Mouse (Mus musculus): ENCODE measurements around the gene Lbp. TPM values are rescaled to one million over a fixed set of nuclear protein-coding genes. Genes with fewer than 3 reads are reported as not detected.

Gene Lbp
- polyA plus RNA-seq, 1 experiment from 2014 or later = 0.53 TPM

DNA sequence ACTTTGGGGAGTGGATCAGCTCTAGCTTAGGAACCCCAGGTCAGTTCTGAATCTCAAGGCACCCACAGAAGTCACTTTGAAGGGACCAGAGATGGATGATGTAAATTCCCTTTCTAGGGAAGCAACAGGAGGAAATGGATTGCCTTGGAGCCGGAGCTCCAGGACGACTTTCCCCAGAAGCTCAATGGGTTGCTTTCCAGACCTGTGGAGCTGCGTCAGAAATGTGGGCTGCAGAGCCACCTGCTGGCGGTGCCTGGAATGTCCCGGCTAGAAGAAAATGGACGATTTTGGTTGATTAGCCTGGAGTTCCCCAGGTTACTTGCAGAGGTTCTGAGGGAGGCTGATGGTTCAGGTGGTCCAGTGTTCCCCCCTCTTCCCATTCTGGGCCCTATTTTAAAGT is 41.6 kb downstream of the Lbp start:
- Histone ChIP-seq H3K4me1 (peaks cover 6% of the 10 kb centered on the region), H3K9me3 (replicated peaks) (no peaks in the 10 kb centered on the region), H3K4me3 (no peak overlapping the region), H3K27ac (no peak overlapping the region), H3K9ac (no peak overlapping the region), H3K36me3 (ENCODE audit: poor library complexity, severe bottlenecking) (peaks cover 16% of the 10 kb centered on the region), H3K4me2 (no peak overlapping the region), H3K27me3 (no peaks in the 10 kb centered on the region)
- 0 out of 2 replicates have a peak, but pooled peaks have one; percentile 38 for ATAC-seq
- WGBS = 4% methylated on average over 6 of the region's 6 CpGs

DNA sequence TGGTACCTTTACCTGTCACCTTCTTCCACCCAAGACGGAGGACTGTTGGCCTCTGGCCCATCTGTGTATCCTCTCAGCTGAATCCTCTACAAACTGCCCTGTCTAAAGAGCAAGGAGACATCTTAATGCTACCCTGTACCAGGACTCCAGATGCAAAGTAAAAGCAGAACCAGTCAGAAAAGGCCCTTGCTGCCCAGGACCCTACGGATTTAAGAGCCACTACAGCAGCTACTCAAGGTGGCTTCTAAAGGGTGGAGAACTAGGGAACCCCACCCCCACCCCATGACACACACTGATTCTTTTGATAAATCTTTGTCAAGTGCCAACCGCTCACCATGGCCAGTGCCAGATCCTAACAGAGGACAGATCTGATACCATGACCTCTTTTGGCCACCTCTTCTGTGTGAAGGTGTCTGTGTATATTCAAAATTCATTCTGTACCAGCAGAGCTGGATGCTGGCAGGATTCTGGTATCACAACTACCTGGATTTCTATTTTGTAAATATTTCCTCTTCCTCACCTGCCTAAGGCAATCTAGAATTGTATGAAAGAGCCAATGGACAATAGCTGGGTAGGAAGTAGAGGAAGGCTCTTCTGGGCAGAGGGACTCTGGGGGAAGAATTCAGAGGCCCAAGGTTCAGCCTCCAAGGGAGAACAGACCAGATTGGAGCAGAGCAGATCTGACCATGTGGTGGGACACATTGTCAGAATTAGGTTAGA is 46.7 kb downstream of the Lbp start:
- no peaks in the 10 kb centered on the region for H3K27me3 ChIP-seq
- H3K4me2 ChIP-seq = no peak overlapping the region
- no peaks in the 10 kb centered on the region for H3K9me3 ChIP-seq (replicated peaks)
- ATAC-seq = no peak
- no peak overlapping the region for H3K9ac ChIP-seq
- H3K4me1 ChIP-seq = no peaks in the 10 kb centered on the region
- H3K27ac ChIP-seq = no peak overlapping the region
- no peak overlapping the region for H3K4me3 ChIP-seq
- H3K36me3 ChIP-seq (ENCODE audit: poor library complexity, severe bottlenecking) = peaks cover 67% of the 10 kb centered on the region
- WGBS = 77% methylated on average over 3 of the region's 3 CpGs

DNA sequence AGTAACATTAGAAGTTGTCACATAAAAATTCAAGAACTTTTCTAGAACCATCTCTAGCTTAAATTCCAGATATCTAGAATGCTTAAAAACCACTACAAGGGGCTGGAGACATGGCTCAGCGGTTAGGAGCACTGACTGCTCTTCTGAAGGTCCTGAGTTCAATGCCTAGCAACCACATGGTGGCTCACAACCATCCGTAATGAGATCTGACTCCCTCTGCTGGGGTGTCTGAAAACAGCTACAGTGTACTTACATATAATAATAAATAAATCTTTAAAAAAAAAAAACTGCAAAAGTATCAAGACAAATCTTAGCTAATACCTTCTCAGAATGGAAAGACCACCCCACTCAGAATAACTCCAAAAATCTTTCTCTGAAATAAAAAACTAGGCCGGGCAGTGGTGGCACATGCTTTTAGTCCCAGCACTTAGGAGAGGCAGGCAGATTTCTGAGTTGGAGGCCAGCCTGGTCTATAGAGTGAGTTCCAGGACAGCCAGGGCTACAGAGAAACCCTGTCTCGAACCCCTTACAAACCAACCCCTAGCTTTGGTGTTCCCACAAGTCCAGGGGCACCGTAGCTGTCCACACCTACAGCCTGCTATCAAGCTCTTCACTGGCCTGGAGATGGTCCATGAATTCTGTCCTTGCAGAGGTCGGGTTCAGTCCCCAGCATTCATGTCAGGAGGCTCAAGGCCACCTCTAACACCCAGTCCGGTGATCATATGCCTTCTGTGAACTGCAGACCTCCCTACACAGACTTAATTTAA is 48.2 kb downstream of the Lbp start:
- peaks cover 82% of the 10 kb centered on the region for H3K36me3 ChIP-seq (ENCODE audit: poor library complexity, severe bottlenecking)
- 82% methylated on average over 7 of the region's 7 CpGs for WGBS
- no peak overlapping the region for H3K4me2 ChIP-seq

DNA sequence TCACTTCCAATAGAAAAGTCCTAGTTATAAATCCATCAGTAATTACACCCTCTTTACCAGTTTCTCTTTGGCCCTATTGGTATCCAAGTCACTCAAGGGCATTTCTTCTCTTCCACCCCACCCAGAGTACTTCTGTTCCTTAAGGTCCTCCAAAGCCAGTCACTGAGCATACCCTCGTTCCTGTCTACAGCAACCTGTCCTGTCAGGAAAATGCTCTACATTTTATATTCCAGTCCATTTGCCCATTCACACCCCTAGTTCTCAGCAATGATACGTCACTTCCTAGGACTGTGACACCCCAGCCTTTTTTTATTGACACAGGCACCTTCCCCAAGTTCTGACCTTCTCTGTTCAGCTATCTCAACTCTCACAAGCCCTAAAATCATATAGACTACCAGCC is 48.9 kb downstream of the Lbp start:
- H3K9me3 ChIP-seq (replicated peaks) = no peaks in the 10 kb centered on the region
- no peak overlapping the region for H3K9ac ChIP-seq
- peaks cover 89% of the 10 kb centered on the region for H3K36me3 ChIP-seq (ENCODE audit: poor library complexity, severe bottlenecking)
- H3K4me1 ChIP-seq = peaks cover 22% of the 10 kb centered on the region
- H3K27ac ChIP-seq = no peak overlapping the region
- 90% methylated on average over 2 of the region's 2 CpGs for WGBS
- H3K4me3 ChIP-seq = no peak overlapping the region
- no peak overlapping the region for H3K4me2 ChIP-seq
- H3K27me3 ChIP-seq = no peaks in the 10 kb centered on the region
- ATAC-seq = no peak

More for the DNA sequence above, 48.2 kb downstream of the Lbp start:
- Histone ChIP-seq H3K27ac (no peak overlapping the region), H3K27me3 (no peaks in the 10 kb centered on the region), H3K9ac (no peak overlapping the region), H3K9me3 (replicated peaks) (no peaks in the 10 kb centered on the region), H3K4me1 (peaks cover 14% of the 10 kb centered on the region), H3K4me3 (no peak overlapping the region)
- no peak for ATAC-seq

DNA sequence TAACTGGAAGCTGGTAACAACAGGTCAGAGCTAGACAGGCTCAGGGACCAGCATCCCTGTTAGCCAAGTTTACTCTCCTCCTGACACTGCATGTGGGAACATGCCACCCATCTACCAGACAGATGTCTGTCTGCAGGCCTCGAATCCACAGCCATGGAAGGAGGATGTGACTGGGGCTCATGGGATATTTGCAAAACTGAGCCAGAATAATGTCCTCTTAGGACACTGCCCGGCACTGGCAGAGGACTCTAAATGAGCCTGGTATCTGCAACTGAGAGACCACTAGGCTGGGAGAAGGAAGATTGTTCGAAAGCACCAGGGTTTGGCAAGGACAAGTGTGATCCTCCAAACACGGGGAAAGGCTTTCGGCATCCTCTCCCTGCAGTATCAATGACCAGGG is 49.8 kb downstream of the Lbp start:
- no peak for ATAC-seq
- no peak overlapping the region for H3K4me3 ChIP-seq
- no peak overlapping the region for H3K9ac ChIP-seq
- H3K27ac ChIP-seq = no peak overlapping the region
- peaks cover 28% of the 10 kb centered on the region for H3K4me1 ChIP-seq
- 91% methylated on average over 5 of the region's 5 CpGs for WGBS
- no peaks in the 10 kb centered on the region for H3K27me3 ChIP-seq
- H3K36me3 ChIP-seq (ENCODE audit: poor library complexity, severe bottlenecking) = peaks cover 91% of the 10 kb centered on the region
- H3K4me2 ChIP-seq = no peak overlapping the region
- H3K9me3 ChIP-seq (replicated peaks) = no peaks in the 10 kb centered on the region

DNA sequence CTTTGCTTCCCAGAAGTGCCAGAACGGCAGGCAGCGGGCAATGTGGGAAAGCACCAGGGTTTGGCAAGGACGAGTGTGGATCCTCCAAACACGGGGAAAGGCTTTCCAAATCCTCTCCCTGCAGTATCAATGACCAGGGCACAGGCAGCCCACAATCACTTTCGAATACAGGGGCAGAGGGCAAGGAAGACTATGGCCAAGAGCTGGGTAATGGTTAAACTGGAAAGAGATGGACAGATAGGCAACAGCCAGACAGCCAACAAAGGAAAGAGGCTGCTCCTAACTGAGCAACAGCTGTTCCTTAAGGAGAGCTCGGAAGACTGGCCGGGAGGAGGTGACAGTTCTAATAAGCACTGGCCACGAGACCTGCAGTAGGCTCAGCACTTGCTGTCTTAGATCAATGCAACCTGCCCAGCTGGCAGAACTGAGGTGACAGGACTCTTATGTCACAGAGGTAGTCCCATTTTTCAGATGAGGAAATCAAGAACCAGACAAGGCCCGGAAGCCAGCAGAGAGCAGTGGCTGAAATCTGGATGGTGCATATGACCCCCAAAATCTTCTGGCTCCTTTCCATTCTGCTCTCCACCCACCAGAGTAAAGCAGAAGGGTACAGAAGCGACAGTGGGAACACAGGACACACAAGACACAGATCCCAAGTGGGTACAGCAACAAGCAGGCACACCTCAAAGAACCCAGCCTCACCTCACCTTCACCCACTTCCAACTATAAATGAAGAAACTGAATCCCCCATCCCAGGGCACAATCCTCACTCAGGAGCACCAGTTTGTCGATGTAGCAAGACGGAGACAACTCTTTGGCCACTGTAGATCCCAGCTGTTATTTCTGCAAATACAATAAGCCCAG is 53.7 kb downstream of the Lbp start:
- Histone ChIP-seq H3K27me3 (no peaks in the 10 kb centered on the region), H3K36me3 (ENCODE audit: poor library complexity, severe bottlenecking) (peaks cover 54% of the 10 kb centered on the region), H3K4me3 (peak overlapping the region; percentile 95), H3K4me2 (peak overlapping the region; percentile 88), H3K4me1 (peaks cover 28% of the 10 kb centered on the region), H3K9ac (peak overlapping the region; percentile 97), H3K27ac (no peak overlapping the region), H3K9me3 (replicated peaks) (no peaks in the 10 kb centered on the region)
- ATAC-seq = no peak
- WGBS = 70% methylated on average over 12 of the region's 12 CpGs

DNA sequence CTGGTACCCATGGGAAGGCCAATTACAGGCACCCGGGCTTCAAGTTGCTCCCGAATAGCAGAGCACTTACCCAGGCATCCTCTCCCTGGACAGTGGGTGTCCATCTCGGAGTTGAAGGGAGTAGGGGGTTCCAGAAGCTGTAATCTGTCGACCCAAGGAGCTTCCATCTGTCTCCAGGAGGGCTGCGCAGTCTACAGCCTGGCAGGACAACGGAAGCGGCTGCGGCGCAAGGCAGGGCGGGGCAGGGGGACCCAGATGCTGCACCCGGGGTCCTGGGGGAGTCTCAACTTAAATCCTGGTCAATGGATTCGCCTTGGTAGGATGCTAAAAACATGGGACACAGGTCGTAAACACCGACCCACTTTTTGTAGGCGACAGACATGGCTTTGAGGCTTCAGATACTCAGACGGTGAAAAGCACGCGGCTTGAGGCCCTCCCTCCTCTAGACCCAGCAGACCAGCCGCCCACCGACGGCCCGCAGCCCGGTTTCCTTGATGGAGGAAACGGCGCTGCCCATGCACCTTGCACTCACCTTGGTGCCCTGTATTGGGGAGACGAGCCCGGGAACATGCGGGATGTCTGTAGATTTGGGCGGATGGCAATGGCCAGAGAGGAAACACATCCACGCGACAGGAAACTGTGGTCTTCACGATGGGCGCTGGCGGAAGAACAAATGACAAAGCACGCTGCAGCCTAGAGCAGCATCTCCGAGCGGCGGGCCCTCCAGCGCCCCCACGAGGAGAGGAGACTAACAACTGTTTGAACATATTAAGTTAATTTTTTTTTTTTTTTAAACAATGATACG is 54.8 kb downstream of the Lbp start:
- H3K27ac ChIP-seq = peak overlapping the region; percentile 67
- peaks cover 43% of the 10 kb centered on the region for H3K36me3 ChIP-seq (ENCODE audit: poor library complexity, severe bottlenecking)
- peaks cover 28% of the 10 kb centered on the region for H3K4me1 ChIP-seq
- peak overlapping the region; percentile 97 for H3K9ac ChIP-seq
- no peaks in the 10 kb centered on the region for H3K27me3 ChIP-seq
- WGBS = under 1% methylated on average over 41 of the region's 41 CpGs
- H3K4me2 ChIP-seq = peak overlapping the region; percentile 88
- H3K9me3 ChIP-seq (replicated peaks) = no peaks in the 10 kb centered on the region
- H3K4me3 ChIP-seq = peak overlapping the region; percentile 95
- peak; percentile 89 for ATAC-seq

DNA sequence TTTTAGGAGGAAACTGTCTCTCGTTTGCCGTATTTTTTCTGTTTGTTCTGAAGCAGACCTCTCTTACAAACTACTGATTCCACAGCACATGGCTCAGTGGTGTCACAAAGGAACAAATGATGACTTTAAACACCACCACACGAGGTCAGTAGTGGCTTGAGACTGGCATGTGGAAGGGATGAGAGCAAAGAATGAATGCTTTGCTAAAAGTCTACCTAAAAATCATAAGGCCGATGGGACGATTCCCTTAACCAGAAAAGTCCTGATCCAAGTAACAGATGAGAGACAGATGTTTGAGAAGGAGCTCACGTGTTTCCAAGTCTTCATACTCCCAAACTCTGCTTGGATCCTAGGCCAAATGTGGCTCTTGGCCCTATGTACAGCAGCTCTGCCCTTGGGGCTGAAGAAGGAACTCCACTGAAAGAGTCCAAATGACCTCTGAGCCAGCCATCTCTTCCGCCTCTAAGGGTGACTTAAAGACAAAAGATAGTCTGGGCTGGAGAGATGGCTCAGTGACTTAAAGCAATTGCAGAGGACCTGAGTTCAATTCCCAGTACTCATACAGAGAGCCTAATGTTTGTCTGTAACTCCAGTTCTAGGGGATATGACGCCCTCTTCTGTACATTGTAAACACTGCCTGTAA is 55.5 kb downstream of the Lbp start:
- Histone ChIP-seq H3K4me3 (peak overlapping the region; percentile 95), H3K27me3 (no peaks in the 10 kb centered on the region), H3K9me3 (replicated peaks) (no peaks in the 10 kb centered on the region), H3K4me1 (peaks cover 28% of the 10 kb centered on the region), H3K4me2 (peak overlapping the region; percentile 88), H3K27ac (no peak overlapping the region), H3K9ac (no peak overlapping the region), H3K36me3 (ENCODE audit: poor library complexity, severe bottlenecking) (peaks cover 36% of the 10 kb centered on the region)
- peak; percentile 59 for ATAC-seq
- 44% methylated on average over 8 of the region's 8 CpGs for WGBS

DNA sequence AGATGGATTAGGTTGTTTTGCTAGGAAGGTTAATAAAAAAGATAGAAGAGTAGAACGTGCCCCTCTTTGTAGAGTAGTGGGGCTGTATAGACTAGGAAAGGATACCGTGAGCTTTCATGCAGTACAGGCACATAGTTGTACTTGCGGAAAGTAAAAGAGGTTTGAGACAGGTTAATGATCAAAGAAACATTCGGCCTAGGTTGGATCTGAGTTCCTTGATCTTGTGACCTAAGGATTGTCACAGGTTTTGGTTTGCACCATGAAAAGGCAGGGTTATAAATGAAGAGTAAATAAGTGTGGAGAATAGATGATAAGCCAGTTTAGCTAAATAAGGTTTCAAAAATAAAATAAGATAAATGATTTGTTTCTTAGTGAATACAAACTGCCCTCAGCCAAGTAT is 57.9 kb downstream of the Lbp start:
- H3K9ac ChIP-seq = no peak overlapping the region
- peaks cover 17% of the 10 kb centered on the region for H3K4me1 ChIP-seq
- 85% methylated on average over 4 of the region's 4 CpGs for WGBS
- no peak overlapping the region for H3K4me2 ChIP-seq
- H3K27ac ChIP-seq = no peak overlapping the region
- peaks cover 12% of the 10 kb centered on the region for H3K36me3 ChIP-seq (ENCODE audit: poor library complexity, severe bottlenecking)
- H3K9me3 ChIP-seq (replicated peaks) = no peaks in the 10 kb centered on the region
- H3K27me3 ChIP-seq = no peaks in the 10 kb centered on the region
- H3K4me3 ChIP-seq = no peak overlapping the region
- ATAC-seq = no peak

DNA sequence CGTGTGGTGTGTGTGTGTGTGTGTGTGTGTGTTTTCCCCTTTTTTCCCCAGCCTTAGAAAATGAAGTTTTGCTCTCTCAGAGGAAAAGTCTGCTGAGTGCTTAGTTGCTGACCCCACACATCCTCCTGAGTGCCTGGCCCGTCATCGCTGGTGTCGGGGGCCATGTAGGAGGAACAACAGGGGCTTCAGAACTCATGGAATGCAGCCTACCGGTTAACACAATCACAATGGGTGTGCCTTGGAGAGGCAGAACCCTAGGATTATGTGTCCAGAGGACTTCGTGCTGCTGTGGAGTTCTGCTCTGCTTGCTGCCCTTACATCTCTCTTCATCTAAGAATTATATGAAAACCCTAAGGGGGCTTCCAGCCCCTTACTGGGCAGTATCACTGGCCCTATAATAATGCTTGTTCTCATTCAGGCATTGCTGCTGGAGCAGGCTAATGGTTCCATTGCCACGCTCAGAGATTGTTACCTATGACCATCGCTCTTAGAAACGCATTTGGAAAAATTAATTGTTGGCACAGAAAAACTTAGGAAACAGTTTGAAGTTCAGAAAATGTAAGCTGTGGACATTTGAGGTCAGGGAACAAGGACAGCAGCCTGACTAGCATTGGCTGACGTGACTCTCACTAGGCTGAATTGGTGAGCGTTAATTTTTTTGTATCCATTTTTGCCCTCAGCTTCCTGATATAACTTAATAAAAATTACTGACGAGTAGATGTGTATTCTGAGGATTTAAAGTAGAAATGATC is 59.0 kb downstream of the Lbp start:
- no peak for ATAC-seq
- no peaks in the 10 kb centered on the region for H3K27me3 ChIP-seq
- no peak overlapping the region for H3K4me2 ChIP-seq
- no peak overlapping the region for H3K4me3 ChIP-seq
- no peak overlapping the region for H3K27ac ChIP-seq
- H3K9ac ChIP-seq = no peak overlapping the region
- H3K36me3 ChIP-seq (ENCODE audit: poor library complexity, severe bottlenecking) = 0 out of 2 replicates have a peak, but pooled peaks cover 1% of the 10 kb centered on the region
- H3K4me1 ChIP-seq = peaks cover 6% of the 10 kb centered on the region
- H3K9me3 ChIP-seq (replicated peaks) = no peaks in the 10 kb centered on the region
- 68% methylated on average over 12 of the region's 12 CpGs for WGBS
